Mouse (Mus musculus) midbrain, embryonic 12.5 days (tissue): ENCODE data around the gene Mfsd6l. TPM values are rescaled to one million over a fixed set of nuclear protein-coding genes. Genes with fewer than 3 reads are reported as not detected.

Experiments used
- ATAC-seq: fragments of 200-750 bp; cut with Nextera tagmentation; 2 replicates; pipeline ENCODE4 v1.8.0; 2017; ENCODE audit warnings: low read depth, moderate TSS enrichment, moderate library complexity; ENCODE audit not compliant: low FRiP score
- H3K27ac ChIP-seq: fragments of 300-500 bp; sonication (generic); replicated peaks from 2 replicates; pipeline ENCODE4 v1.5.1; 2016; ENCODE audit warnings: mild to moderate bottlenecking
- H3K27me3 ChIP-seq: fragments of 300-500 bp; sonication (generic); 2 replicates; pipeline ENCODE4 v1.6.1; 2016; ENCODE audit warnings: mild to moderate bottlenecking
- H3K36me3 ChIP-seq: fragments of 300-500 bp; sonication (generic); 2 replicates; pipeline ENCODE4 v1.6.1; 2016
- H3K4me1 ChIP-seq: fragments of 300-500 bp; sonication (generic); 2 replicates; pipeline ENCODE4 v1.6.1; 2016
- H3K4me2 ChIP-seq: fragments of 300-500 bp; sonication (generic); replicated peaks from 2 replicates; pipeline ENCODE4 v1.6.1; 2016; ENCODE audit warnings: mild to moderate bottlenecking, moderate library complexity
- H3K4me3 ChIP-seq: fragments of 300-500 bp; sonication (generic); 2 replicates; pipeline ENCODE4 v1.5.1; 2016; ENCODE audit warnings: mild to moderate bottlenecking
- H3K9ac ChIP-seq: fragments of 300-500 bp; sonication (generic); replicated peaks from 2 replicates; pipeline ENCODE4 v1.6.1; 2016; ENCODE audit warnings: mild to moderate bottlenecking, moderate library complexity
- H3K9me3 ChIP-seq: fragments of 300-500 bp; sonication (generic); 2 replicates; pipeline ENCODE4 v1.6.1; 2016; ENCODE audit warnings: mild to moderate bottlenecking
- WGBS: fragments of 180-500 bp; shearing (Covaris S2); methylation state at CpG from one replicate; pipeline ENCODE4 v1.1.7; 2016; 5-methylcytosine and 5-hydroxymethylcytosine counted together
- polyA plus RNA-seq: library from polyadenylated mRNA; unstranded; fragments of >200 nt; fragmentation: Nextera tagmentation; extraction: Ambion mirVana; gene quantifications from 2 replicates; pipeline ENCODE4 v1.2.1, GENCODE M21; 2016

Gene Mfsd6l
- polyA plus RNA-seq, 1 experiment from 2014 or later: not detected

GRCm38 (mm10) chr11:68532773-68533172 is 23.2 kb upstream of the Mfsd6l start:
- Histone ChIP-seq H3K4me2 (no peak overlapping the region), H3K27ac (no peak overlapping the region), H3K4me3 (no peak overlapping the region), H3K36me3 (no peaks in the 10 kb centered on the region), H3K27me3 (peaks cover 6% of the 10 kb centered on the region; the same call in 1 of the 2 replicates), H3K9ac (no peak overlapping the region), H3K9me3 (no peaks in the 10 kb centered on the region), H3K4me1 (no peaks in the 10 kb centered on the region)
- ATAC-seq: no peak
- WGBS: 80% methylated on average over 5 of the region's 5 CpGs

GRCm38 (mm10) chr11:68533971-68534475 is 22.0 kb upstream of the Mfsd6l start:
- H3K4me1 ChIP-seq: no peaks in the 10 kb centered on the region

GRCm38 (mm10) chr11:68536026-68536425 is 20.0 kb upstream of the Mfsd6l start:
- Histone ChIP-seq H3K9me3 (no peaks in the 10 kb centered on the region), H3K27me3 (peaks cover 6% of the 10 kb centered on the region; the same call in 1 of the 2 replicates), H3K9ac (no peak overlapping the region), H3K4me1 (no peaks in the 10 kb centered on the region), H3K4me2 (no peak overlapping the region), H3K27ac (no peak overlapping the region), H3K36me3 (no peaks in the 10 kb centered on the region), H3K4me3 (no peak overlapping the region)
- no peak for ATAC-seq
- 75% methylated on average over 4 of the region's 4 CpGs for WGBS

More at GRCm38 (mm10) chr11:68533971-68534475, 22.0 kb upstream of the Mfsd6l start:
- 82% methylated on average over 6 of the region's 6 CpGs for whole genome bisulfite sequencing
- H3K4me3 ChIP-seq: no peak overlapping the region
- H3K9me3 ChIP-seq: no peaks in the 10 kb centered on the region
- H3K4me2 ChIP-seq: no peak overlapping the region
- H3K9ac ChIP-seq: no peak overlapping the region
- peaks cover 6% of the 10 kb centered on the region; the same call in 1 of the 2 replicates for H3K27me3 ChIP-seq
- ATAC-seq: no peak
- no peak overlapping the region for H3K27ac ChIP-seq
- H3K36me3 ChIP-seq: no peaks in the 10 kb centered on the region

- Histone ChIP-seq H3K36me3 (no peaks in the 10 kb centered on the region), H3K9me3 (no peaks in the 10 kb centered on the region), H3K27me3 (peaks cover 4% of the 10 kb centered on the region; the same call in 1 of the 2 replicates), H3K9ac (no peak overlapping the region), H3K4me2 (no peak overlapping the region), H3K27ac (no peak overlapping the region), H3K4me3 (no peak overlapping the region), H3K4me1 (no peaks in the 10 kb centered on the region)
- WGBS: 50% methylated on average over 4 of the region's 4 CpGs
- ATAC-seq: no peak
Observed at GRCm38 (mm10) chr11:68536465-68536864, 19.5 kb upstream of the Mfsd6l start.

GRCm38 (mm10) chr11:68539621-68540020 is 16.4 kb upstream of the Mfsd6l start:
- peaks cover 4% of the 10 kb centered on the region; the same call in 1 of the 2 replicates for H3K27me3 ChIP-seq
- 61% methylated on average over 5 of the region's 5 CpGs for WGBS
- H3K4me1 ChIP-seq: no peaks in the 10 kb centered on the region
- ATAC-seq: no peak
- H3K4me3 ChIP-seq: no peak overlapping the region
- H3K9ac ChIP-seq: no peak overlapping the region
- no peak overlapping the region for H3K4me2 ChIP-seq
- H3K36me3 ChIP-seq: no peaks in the 10 kb centered on the region
- H3K9me3 ChIP-seq: no peaks in the 10 kb centered on the region
- no peak overlapping the region for H3K27ac ChIP-seq

- Histone ChIP-seq H3K9me3 (no peaks in the 10 kb centered on the region), H3K36me3 (no peaks in the 10 kb centered on the region), H3K9ac (no peak overlapping the region), H3K4me1 (no peaks in the 10 kb centered on the region), H3K27ac (no peak overlapping the region), H3K27me3 (peaks cover 4% of the 10 kb centered on the region; the same call in 1 of the 2 replicates), H3K4me2 (no peak overlapping the region), H3K4me3 (no peak overlapping the region)
- WGBS: 10% methylated on average over 8 of the region's 8 CpGs
- no peak for ATAC-seq
Observed at GRCm38 (mm10) chr11:68544554-68544953, 11.4 kb upstream of the Mfsd6l start.

GRCm38 (mm10) chr11:68545172-68545571 is 10.8 kb upstream of the Mfsd6l start:
- H3K4me2 ChIP-seq: no peak overlapping the region
- H3K4me1 ChIP-seq: no peaks in the 10 kb centered on the region
- no peak for ATAC-seq
- H3K9me3 ChIP-seq: no peaks in the 10 kb centered on the region
- 53% methylated on average over 7 of the region's 7 CpGs for WGBS
- H3K4me3 ChIP-seq: no peak overlapping the region
- no peaks in the 10 kb centered on the region for H3K36me3 ChIP-seq
- no peak overlapping the region for H3K9ac ChIP-seq
- peaks cover 4% of the 10 kb centered on the region; the same call in 1 of the 2 replicates for H3K27me3 ChIP-seq
- H3K27ac ChIP-seq: no peak overlapping the region

GRCm38 (mm10) chr11:68545682-68546222 is 10.2 kb upstream of the Mfsd6l start:
- ATAC-seq: no peak
- Histone ChIP-seq H3K4me2 (no peak overlapping the region), H3K27ac (no peak overlapping the region), H3K27me3 (peaks cover 4% of the 10 kb centered on the region; the same call in 1 of the 2 replicates), H3K9ac (no peak overlapping the region), H3K4me3 (no peak overlapping the region), H3K9me3 (no peaks in the 10 kb centered on the region), H3K36me3 (no peaks in the 10 kb centered on the region), H3K4me1 (no peaks in the 10 kb centered on the region)
- WGBS: 92% methylated on average over 8 of the region's 8 CpGs

- 87% methylated on average over 2 of the region's 2 CpGs for WGBS
- H3K27ac ChIP-seq: no peak overlapping the region
- H3K4me1 ChIP-seq: no peaks in the 10 kb centered on the region
- ATAC-seq: no peak
- H3K27me3 ChIP-seq: peaks cover 4% of the 10 kb centered on the region; the same call in 1 of the 2 replicates
- no peaks in the 10 kb centered on the region for H3K9me3 ChIP-seq
- H3K4me2 ChIP-seq: no peak overlapping the region
- H3K36me3 ChIP-seq: no peaks in the 10 kb centered on the region
- no peak overlapping the region for H3K4me3 ChIP-seq
- H3K9ac ChIP-seq: no peak overlapping the region
Observed at GRCm38 (mm10) chr11:68547484-68547883, 8.5 kb upstream of the Mfsd6l start.

- ATAC-seq: no peak
- Histone ChIP-seq H3K4me2 (no peak overlapping the region), H3K9ac (no peak overlapping the region), H3K27ac (no peak overlapping the region), H3K36me3 (no peaks in the 10 kb centered on the region), H3K9me3 (no peaks in the 10 kb centered on the region), H3K4me1 (no peaks in the 10 kb centered on the region), H3K27me3 (no peaks in the 10 kb centered on the region), H3K4me3 (no peak overlapping the region)
- WGBS: 52% methylated on average over 3 of the region's 3 CpGs
Observed at GRCm38 (mm10) chr11:68549597-68549996, 6.4 kb upstream of the Mfsd6l start.

GRCm38 (mm10) chr11:68550358-68550757 is 5.6 kb upstream of the Mfsd6l start:
- H3K4me1 ChIP-seq: no peaks in the 10 kb centered on the region
- H3K9me3 ChIP-seq: no peaks in the 10 kb centered on the region
- no peak overlapping the region for H3K9ac ChIP-seq
- H3K27me3 ChIP-seq: 0 out of 2 replicates have a peak, but pooled peaks cover under 1% of the 10 kb centered on the region
- H3K4me2 ChIP-seq: no peak overlapping the region
- H3K4me3 ChIP-seq: no peak overlapping the region
- no peaks in the 10 kb centered on the region for H3K36me3 ChIP-seq
- ATAC-seq: no peak
- no peak overlapping the region for H3K27ac ChIP-seq
- WGBS: 58% methylated on average over 4 of the region's 4 CpGs

GRCm38 (mm10) chr11:68553981-68554471 is 2.0 kb upstream of the Mfsd6l start:
- H3K9ac ChIP-seq: no peak overlapping the region
- WGBS: 43% methylated on average over 8 of the region's 8 CpGs
- peaks cover 4% of the 10 kb centered on the region for H3K4me1 ChIP-seq
- H3K36me3 ChIP-seq: no peaks in the 10 kb centered on the region
- no peaks in the 10 kb centered on the region for H3K9me3 ChIP-seq
- ATAC-seq: no peak
- H3K27ac ChIP-seq: no peak overlapping the region
- H3K4me3 ChIP-seq: no peak overlapping the region
- no peak overlapping the region for H3K4me2 ChIP-seq
- peaks cover 20% of the 10 kb centered on the region for H3K27me3 ChIP-seq
